Mouse (Mus musculus): ENCODE data around the gene Rpl7l1. TPM values are rescaled to one million over a fixed set of nuclear protein-coding genes. Genes with fewer than 3 reads are reported as not detected.
A peak's percentile ranks its signal among the peaks of the same experiment; 100 is the strongest.

The Rpl7l1 gene
- polyA plus RNA-seq, 1 experiment = 13.7 TPM

DNA sequence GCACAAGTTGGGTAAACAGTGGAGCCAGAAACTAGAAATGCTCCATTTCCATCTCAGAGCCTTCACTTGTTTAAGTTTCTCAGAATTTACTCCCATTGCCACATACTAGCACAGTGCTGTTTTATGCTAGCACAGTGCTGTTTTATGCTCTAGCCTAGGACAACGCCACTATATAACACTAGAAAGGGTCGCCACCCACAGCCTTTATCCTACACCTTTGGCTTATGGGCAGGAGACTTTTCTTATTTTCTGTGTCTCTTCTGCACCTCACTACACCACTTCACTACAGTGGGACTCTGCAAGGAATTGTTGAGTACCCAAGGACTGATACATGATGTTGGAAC is 722 bp upstream of the Rpl7l1 start:
- TF ChIP-seq POLR2A (IDR thresholded peaks at IDR 0.05; ENCODE audit: low read depth, low read length) (no peak), CTCF (IDR thresholded peaks at IDR 0.05; ENCODE audit: extremely low read depth, insufficient read depth, insufficient read length, insufficient replicate concordance) (no peak)
- H3K4me3 ChIP-seq (ENCODE audit: extremely low read depth, insufficient read depth, insufficient read length) = no peak overlapping the region
- no peak for DNase-seq (ENCODE audit: low read depth in 1 of 2, low spot score in 2 of 2)
- H3K27me3 ChIP-seq (ENCODE audit: control insufficient read depth, insufficient read depth, low read length) = no peaks in the 10 kb centered on the region
- 75% methylated on average over 2 of the region's 2 CpGs for WGBS
- H3K36me3 ChIP-seq (ENCODE audit: control insufficient read depth, insufficient read depth, low read length) = peaks cover 17% of the 10 kb centered on the region
- no peaks in the 10 kb centered on the region; the same call in 1 of the 2 replicates for H3K4me1 ChIP-seq (ENCODE audit: control insufficient read depth, insufficient read depth, insufficient read length)
- H3K27ac ChIP-seq (ENCODE audit: insufficient read depth, low read length) = 0 out of 2 replicates have a peak overlapping the region, but pooled peaks have one; percentile 6

DNA sequence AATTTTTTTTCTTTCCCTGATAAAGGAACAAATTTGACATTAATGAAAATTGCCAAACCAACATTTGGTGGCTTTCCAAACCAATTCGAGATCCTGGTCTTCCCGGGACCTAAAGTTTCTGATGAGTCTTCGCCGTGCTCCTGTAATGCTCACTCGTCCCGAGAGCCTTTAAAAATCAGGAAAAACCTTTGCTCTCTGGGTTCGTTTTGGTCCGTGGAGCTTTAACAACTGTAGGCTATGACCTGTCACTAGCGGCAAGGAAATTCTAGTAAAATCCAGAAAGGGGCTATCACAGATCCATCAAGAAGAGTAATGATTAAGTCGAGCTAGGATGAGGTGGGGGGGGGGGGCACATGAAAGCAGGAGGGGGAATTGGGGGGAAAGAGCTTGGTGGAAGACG is 596 bp downstream of the Rpl7l1 start:
- TF ChIP-seq CTCF (IDR thresholded peaks at IDR 0.05; ENCODE audit: extremely low read depth, insufficient read depth, insufficient read length, insufficient replicate concordance) (no peak), POLR2A (IDR thresholded peaks at IDR 0.05; ENCODE audit: low read depth, low read length) (no peak)
- H3K36me3 ChIP-seq (ENCODE audit: control insufficient read depth, insufficient read depth, low read length) = peaks cover 23% of the 10 kb centered on the region
- whole genome bisulfite sequencing = 3% methylated on average over 11 of the region's 11 CpGs
- no peaks in the 10 kb centered on the region; the same call in 1 of the 2 replicates for H3K4me1 ChIP-seq (ENCODE audit: control insufficient read depth, insufficient read depth, insufficient read length)
- H3K27ac ChIP-seq (ENCODE audit: insufficient read depth, low read length) = peak overlapping the region; percentile 58
- DNase-seq (ENCODE audit: low read depth in 1 of 2, low spot score in 2 of 2) = no peak
- H3K4me3 ChIP-seq (ENCODE audit: extremely low read depth, insufficient read depth, insufficient read length) = peak overlapping the region; percentile 74
- no peaks in the 10 kb centered on the region for H3K27me3 ChIP-seq (ENCODE audit: control insufficient read depth, insufficient read depth, low read length)

DNA sequence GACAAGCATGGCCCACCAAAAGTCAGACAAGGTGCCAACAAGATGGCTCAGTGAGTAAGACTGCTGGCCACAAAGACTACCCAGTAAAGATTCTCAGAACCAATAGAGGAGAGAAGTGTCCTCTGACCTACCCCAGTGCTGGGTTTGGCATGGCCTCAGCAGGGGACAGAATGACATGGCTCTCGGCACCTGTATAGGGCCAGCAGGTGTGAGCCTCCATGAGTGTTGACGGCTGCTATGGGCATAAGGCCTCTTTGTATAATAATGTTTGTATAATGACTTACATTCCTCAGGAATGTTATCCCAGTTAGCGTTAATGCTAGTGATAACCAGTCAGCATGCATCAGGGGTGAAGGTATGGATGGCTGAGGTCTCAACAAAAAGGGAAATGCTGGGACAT is 6.4 kb downstream of the Rpl7l1 start:
- no peak for DNase-seq (ENCODE audit: low read depth in 1 of 2, low spot score in 2 of 2)
- H3K4me1 ChIP-seq (ENCODE audit: control insufficient read depth, insufficient read depth, insufficient read length) = no peaks in the 10 kb centered on the region
- TF ChIP-seq CTCF (IDR thresholded peaks at IDR 0.05; ENCODE audit: extremely low read depth, insufficient read depth, insufficient read length, insufficient replicate concordance) (no peak), POLR2A (IDR thresholded peaks at IDR 0.05; ENCODE audit: low read depth, low read length) (no peak)
- H3K4me3 ChIP-seq (ENCODE audit: extremely low read depth, insufficient read depth, insufficient read length) = no peak overlapping the region
- no peak overlapping the region for H3K27ac ChIP-seq (ENCODE audit: insufficient read depth, low read length)
- H3K36me3 ChIP-seq (ENCODE audit: control insufficient read depth, insufficient read depth, low read length) = peaks cover 36% of the 10 kb centered on the region
- WGBS = 91% methylated on average over 3 of the region's 3 CpGs
- no peaks in the 10 kb centered on the region for H3K27me3 ChIP-seq (ENCODE audit: control insufficient read depth, insufficient read depth, low read length)

DNA sequence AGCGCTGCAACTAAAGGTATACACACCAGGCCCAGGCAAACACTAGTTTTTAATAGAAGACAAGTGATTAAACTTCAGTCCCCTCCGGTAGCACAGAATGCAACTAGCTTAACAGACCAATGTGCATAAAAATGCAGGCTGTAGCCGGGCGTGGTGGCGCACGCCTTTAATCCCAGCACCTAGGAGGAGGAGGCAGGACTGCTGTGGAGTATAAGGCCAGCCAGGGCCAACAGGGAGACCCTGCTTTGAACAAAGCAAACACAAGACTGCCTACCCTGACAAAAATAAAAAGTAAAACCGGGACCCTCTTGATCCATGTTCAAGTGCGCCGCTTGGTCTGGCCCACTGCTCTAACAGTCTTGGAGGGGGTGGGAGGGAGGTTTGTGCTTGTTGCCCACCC is 7.4 kb downstream of the Rpl7l1 start:
- no peaks in the 10 kb centered on the region for H3K27me3 ChIP-seq (ENCODE audit: control insufficient read depth, insufficient read depth, low read length)
- peaks cover 32% of the 10 kb centered on the region for H3K36me3 ChIP-seq (ENCODE audit: control insufficient read depth, insufficient read depth, low read length)
- H3K27ac ChIP-seq (ENCODE audit: insufficient read depth, low read length) = no peak overlapping the region
- H3K4me1 ChIP-seq (ENCODE audit: control insufficient read depth, insufficient read depth, insufficient read length) = no peaks in the 10 kb centered on the region
- TF ChIP-seq POLR2A (IDR thresholded peaks at IDR 0.05; ENCODE audit: low read depth, low read length) = no peak
- no peak for TF ChIP-seq CTCF (IDR thresholded peaks at IDR 0.05; ENCODE audit: extremely low read depth, insufficient read depth, insufficient read length, insufficient replicate concordance)
- no peak overlapping the region for H3K4me3 ChIP-seq (ENCODE audit: extremely low read depth, insufficient read depth, insufficient read length)
- WGBS = 95% methylated on average over 9 of the region's 9 CpGs
- DNase-seq (ENCODE audit: low read depth in 1 of 2, low spot score in 2 of 2) = no peak

DNA sequence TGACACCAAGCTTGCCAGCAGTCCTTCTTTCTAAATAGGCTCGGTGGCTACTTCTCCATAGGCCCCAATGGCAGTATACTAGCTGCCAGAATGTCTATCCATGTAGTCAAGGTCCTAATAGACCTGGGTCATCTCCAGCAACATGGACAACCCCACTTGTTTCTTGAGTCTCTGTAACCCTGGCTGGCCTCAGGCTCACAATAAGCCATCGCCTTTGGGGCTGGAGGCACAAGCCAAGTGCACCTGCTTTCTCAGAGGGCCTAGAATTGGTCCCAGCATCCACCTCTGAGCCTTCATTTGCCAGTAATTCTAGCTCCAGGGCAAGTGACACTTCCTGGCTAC is 8.4 kb downstream of the Rpl7l1 start:
- H3K36me3 ChIP-seq (ENCODE audit: control insufficient read depth, insufficient read depth, low read length) = peaks cover 25% of the 10 kb centered on the region
- WGBS = 68% methylated on average over 2 of the region's 2 CpGs

DNA sequence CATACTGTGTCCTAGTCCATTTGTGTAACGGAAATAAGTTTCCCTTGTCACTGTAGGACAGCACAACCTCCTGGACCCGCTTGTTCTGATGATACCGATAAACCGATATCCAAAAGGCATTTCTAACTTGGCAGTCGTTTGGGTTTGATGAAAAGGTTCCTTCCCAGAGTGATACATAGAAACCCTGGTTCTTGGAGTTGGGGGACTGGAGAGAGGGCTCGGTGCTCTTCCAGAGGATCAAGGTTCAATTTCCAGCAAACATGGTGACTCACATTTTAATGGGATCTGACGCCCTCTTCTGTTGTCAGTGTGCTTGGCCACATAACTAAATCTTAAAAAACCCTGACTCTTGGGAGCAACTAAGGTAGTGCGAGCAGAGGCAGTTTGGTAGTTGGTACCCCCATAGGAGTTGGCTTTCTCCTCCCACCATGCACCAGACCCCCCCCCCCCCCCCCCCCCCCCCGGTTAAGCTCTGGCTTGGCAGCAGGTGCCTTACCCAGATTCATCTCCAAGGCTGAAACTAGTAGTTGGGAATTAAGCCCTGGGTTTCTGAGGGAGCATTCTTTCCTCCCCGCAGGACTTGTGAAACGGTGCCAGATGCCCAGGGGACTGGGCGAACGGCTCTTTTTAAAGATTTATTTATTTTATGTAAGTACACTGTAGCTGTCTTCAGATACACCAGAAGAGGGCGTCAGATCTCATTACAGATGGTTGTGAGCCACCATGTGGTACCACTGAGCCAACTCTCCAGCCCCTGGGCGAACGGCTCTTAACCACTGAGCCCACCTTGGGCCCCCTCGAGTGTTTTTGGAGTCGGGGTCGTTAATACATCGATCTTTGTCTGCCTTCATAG is 9.0 kb downstream of the Rpl7l1 start:
- TF ChIP-seq CTCF (IDR thresholded peaks at IDR 0.05; ENCODE audit: extremely low read depth, insufficient read depth, insufficient read length, insufficient replicate concordance) = no peak
- TF ChIP-seq POLR2A (IDR thresholded peaks at IDR 0.05; ENCODE audit: low read depth, low read length) = no peak
- peaks cover 22% of the 10 kb centered on the region for H3K36me3 ChIP-seq (ENCODE audit: control insufficient read depth, insufficient read depth, low read length)
- WGBS = 11% methylated on average over 20 of the region's 20 CpGs
- peak overlapping the region; percentile 91 for H3K4me3 ChIP-seq (ENCODE audit: extremely low read depth, insufficient read depth, insufficient read length)
- H3K27ac ChIP-seq (ENCODE audit: insufficient read depth, low read length) = peak overlapping the region; percentile 73
- H3K4me1 ChIP-seq (ENCODE audit: control insufficient read depth, insufficient read depth, insufficient read length) = no peaks in the 10 kb centered on the region
- H3K27me3 ChIP-seq (ENCODE audit: control insufficient read depth, insufficient read depth, low read length) = no peaks in the 10 kb centered on the region
- no peak for DNase-seq (ENCODE audit: low read depth in 1 of 2, low spot score in 2 of 2)

More for the DNA sequence above, 8.4 kb downstream of the Rpl7l1 start:
- H3K27ac ChIP-seq (ENCODE audit: insufficient read depth, low read length) = no peak overlapping the region
- no peak for DNase-seq (ENCODE audit: low read depth in 1 of 2, low spot score in 2 of 2)
- H3K27me3 ChIP-seq (ENCODE audit: control insufficient read depth, insufficient read depth, low read length) = no peaks in the 10 kb centered on the region
- H3K4me3 ChIP-seq (ENCODE audit: extremely low read depth, insufficient read depth, insufficient read length) = no peak overlapping the region
- no peaks in the 10 kb centered on the region for H3K4me1 ChIP-seq (ENCODE audit: control insufficient read depth, insufficient read depth, insufficient read length)
- TF ChIP-seq POLR2A (IDR thresholded peaks at IDR 0.05; ENCODE audit: low read depth, low read length) (no peak), CTCF (IDR thresholded peaks at IDR 0.05; ENCODE audit: extremely low read depth, insufficient read depth, insufficient read length, insufficient replicate concordance) (no peak)
